Mouse (Mus musculus) limb, embryonic 10.5 days (tissue): ENCODE measurements at regions not wholly inside any gene's neighbourhood (a gene's known extent, or its start where the extent isn't known, plus 50 kb on each side); places are given as distances from the start of the nearest gene placed in this dataset.

Source experiments
- DNase-seq: peaks from one replicate; pipeline ENCODE4 v3.0.0-alpha.2; 2017; ENCODE audit warnings: low spot score
- H3K27ac ChIP-seq: fragments of 300-500 bp; sonication (generic); 2 replicates; pipeline ENCODE4 v1.5.1; 2016; ENCODE audit warnings: mild to moderate bottlenecking
- H3K27me3 ChIP-seq: fragments of 300-500 bp; sonication (generic); 2 replicates; pipeline ENCODE4 v1.6.1; 2016; ENCODE audit warnings: low read depth, mild to moderate bottlenecking; ENCODE audit not compliant: poor library complexity, severe bottlenecking
- H3K36me3 ChIP-seq: fragments of 300-500 bp; sonication (generic); 2 replicates; pipeline ENCODE4 v1.6.1; 2016; ENCODE audit warnings: mild to moderate bottlenecking, moderate library complexity
- H3K4me1 ChIP-seq: fragments of 300-500 bp; sonication (generic); 2 replicates; pipeline ENCODE4 v1.6.1; 2016
- H3K4me3 ChIP-seq: fragments of 300-500 bp; sonication (generic); 2 replicates; pipeline ENCODE4 v1.5.1; 2016; ENCODE audit warnings: mild to moderate bottlenecking, moderate library complexity
- H3K9me3 ChIP-seq: fragments of 300-500 bp; sonication (generic); replicated peaks from 2 replicates; pipeline ENCODE4 v1.6.1; 2016; ENCODE audit warnings: mild to moderate bottlenecking
- WGBS: fragments of 180-500 bp; shearing (Covaris S2); methylation state at CpG from one replicate; pipeline ENCODE4 v1.1.7; 2016; 5-methylcytosine and 5-hydroxymethylcytosine counted together

DNA sequence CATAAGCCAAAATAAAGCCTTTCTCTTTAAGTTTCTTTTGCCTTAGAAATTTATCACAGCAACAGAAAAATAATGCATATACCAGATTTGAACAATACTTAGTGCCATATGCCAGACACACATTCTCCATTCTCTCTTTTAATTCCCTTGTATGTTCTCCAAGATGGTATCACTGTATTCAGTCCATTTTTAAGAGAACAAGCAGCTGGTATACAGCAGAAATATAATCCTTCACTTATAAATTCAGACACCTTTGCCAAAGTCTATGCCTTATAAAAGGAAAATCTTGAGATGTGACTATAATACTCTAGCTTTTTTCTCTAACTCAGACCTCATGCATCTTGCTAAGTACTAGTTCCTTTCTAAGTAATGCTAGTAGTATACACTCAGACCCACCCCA lies 324.4 kb upstream of the Rag2 start:
- no peaks in the 10 kb centered on the region for H3K9me3 ChIP-seq
- no peak overlapping the region for H3K27ac ChIP-seq
- no peaks in the 10 kb centered on the region for H3K27me3 ChIP-seq
- no peak overlapping the region for H3K4me3 ChIP-seq
- H3K4me1 ChIP-seq, result no peaks in the 10 kb centered on the region
- no peak for DNase-seq
- H3K36me3 ChIP-seq, result no peaks in the 10 kb centered on the region

- WGBS, result 85% methylated on average over 3 of the region's 3 CpGs
- Histone ChIP-seq H3K36me3 (no peaks in the 10 kb centered on the region), H3K4me3 (no peak overlapping the region), H3K27ac (no peak overlapping the region), H3K27me3 (no peaks in the 10 kb centered on the region), H3K9me3 (no peaks in the 10 kb centered on the region), H3K4me1 (no peaks in the 10 kb centered on the region)
- DNase-seq, result no peak
Observed at GRCm38 (mm10) chr2:101321286-101321914, 303.1 kb upstream of the Rag2 start.

DNA sequence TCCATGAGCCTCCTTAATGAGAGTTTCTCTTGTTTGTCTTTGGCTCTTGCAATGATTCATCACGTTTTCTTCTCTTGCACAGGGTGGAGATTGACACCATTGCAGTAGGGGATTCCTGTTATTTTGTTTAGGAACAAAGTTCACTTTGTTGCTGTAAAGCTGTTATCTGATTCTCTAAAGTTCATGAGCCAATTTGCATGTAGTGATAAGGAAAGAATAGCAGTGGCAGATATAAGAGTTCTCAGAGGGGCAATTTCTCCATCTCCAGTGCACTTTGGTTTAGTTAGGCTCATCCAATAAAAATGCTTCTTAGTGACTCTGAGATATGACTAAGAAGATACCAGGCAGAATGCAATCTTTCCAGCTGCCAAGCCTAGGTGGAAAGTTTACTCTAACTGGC lies 267.8 kb upstream of the Rag2 start:
- 42% methylated on average over 1 of the region's 1 CpGs for WGBS
- DNase-seq, result no peak
- H3K36me3 ChIP-seq, result no peaks in the 10 kb centered on the region
- H3K4me3 ChIP-seq, result no peak overlapping the region
- no peaks in the 10 kb centered on the region for H3K4me1 ChIP-seq
- H3K27ac ChIP-seq, result no peak overlapping the region
- H3K9me3 ChIP-seq, result no peaks in the 10 kb centered on the region
- H3K27me3 ChIP-seq, result no peaks in the 10 kb centered on the region

DNA sequence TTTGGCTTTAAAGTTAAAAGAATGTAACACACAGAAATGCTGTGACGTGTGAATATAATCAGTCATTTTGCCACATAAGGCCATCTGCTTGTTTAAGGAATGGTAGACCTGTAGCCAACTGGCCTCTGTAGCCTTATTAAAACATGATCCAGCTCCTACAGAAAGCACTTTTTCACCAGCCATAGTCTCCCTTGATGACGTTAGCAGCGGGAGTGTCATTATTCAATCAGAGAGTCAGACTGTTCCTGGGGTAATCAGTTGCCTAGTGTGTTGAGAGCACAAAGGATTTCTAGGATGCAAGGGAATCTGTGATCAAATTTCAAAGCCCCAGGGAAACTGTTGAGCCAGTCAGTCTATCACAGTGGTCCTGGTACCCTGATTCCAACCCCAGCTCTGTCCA lies 260.3 kb upstream of the Rag2 start:
- H3K4me3 ChIP-seq, result no peak overlapping the region
- WGBS, result 46% methylated on average over 3 of the region's 3 CpGs
- DNase-seq, result no peak

DNA sequence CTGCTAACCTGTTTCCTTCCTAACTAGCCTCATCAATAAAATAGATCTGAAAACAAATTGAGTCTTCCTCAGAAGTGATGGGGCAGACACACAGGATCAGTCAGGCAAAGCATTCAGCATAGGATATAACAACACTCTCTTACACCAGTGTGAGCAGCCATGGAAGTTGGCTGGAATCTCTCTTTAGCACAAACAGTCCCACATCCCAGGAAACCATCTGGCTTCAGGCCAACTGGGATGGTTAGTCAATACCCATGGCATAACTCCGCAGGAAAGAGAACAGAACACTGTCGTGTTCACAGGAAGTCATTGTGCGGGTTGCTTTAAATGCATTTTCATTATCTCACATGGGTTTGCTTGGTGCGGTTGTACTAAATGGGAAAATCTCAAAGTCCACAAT lies 256.2 kb upstream of the Rag2 start:
- no peak for DNase-seq
- H3K4me1 ChIP-seq, result no peaks in the 10 kb centered on the region
- 91% methylated on average over 4 of the region's 4 CpGs for WGBS
- no peak overlapping the region for H3K27ac ChIP-seq
- no peaks in the 10 kb centered on the region for H3K36me3 ChIP-seq
- H3K4me3 ChIP-seq, result no peak overlapping the region
- no peaks in the 10 kb centered on the region for H3K27me3 ChIP-seq
- no peaks in the 10 kb centered on the region for H3K9me3 ChIP-seq

More for the DNA sequence above, 260.3 kb upstream of the Rag2 start:
- Histone ChIP-seq H3K27me3 (no peaks in the 10 kb centered on the region), H3K9me3 (no peaks in the 10 kb centered on the region), H3K4me1 (no peaks in the 10 kb centered on the region), H3K27ac (no peak overlapping the region), H3K36me3 (no peaks in the 10 kb centered on the region)

DNA sequence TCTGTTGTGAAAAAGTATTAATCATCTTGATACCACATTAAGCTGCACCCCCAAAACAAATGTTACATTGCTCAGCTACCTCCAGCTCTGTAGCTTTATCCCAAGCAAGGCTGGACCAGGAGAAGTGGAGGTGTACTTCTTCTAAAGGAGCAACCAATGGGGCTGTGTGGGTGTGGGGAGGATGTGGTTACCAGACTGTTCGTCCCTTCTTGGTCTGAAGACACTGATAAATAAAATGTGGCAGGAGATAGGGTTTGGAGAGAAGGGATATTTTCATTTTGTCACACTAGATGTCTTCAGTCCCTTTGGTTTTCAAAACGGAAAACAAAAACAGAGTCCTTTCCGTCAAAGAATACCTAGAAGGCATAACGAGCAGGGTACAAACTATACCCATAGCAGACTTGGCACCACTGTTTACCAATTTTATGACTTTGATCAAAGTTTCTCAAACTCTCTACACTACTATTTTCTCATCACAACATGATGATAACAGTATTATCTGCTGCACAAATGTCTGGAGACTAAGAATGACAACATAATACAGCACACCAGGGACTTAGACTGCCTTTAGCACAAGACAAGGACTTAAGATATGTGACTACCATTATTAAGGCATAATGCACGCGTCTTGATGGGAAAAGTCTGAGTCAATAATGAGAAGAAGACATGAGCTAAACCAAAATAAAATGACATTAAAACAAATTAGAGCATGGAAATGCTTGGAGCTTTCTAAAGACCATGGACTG lies 253.4 kb upstream of the Rag2 start:
- WGBS, result 90% methylated on average over 6 of the region's 6 CpGs
- no peak overlapping the region for H3K27ac ChIP-seq
- no peaks in the 10 kb centered on the region for H3K27me3 ChIP-seq
- DNase-seq, result no peak
- H3K36me3 ChIP-seq, result no peaks in the 10 kb centered on the region
- no peaks in the 10 kb centered on the region for H3K4me1 ChIP-seq
- H3K9me3 ChIP-seq, result no peaks in the 10 kb centered on the region
- H3K4me3 ChIP-seq, result no peak overlapping the region

DNA sequence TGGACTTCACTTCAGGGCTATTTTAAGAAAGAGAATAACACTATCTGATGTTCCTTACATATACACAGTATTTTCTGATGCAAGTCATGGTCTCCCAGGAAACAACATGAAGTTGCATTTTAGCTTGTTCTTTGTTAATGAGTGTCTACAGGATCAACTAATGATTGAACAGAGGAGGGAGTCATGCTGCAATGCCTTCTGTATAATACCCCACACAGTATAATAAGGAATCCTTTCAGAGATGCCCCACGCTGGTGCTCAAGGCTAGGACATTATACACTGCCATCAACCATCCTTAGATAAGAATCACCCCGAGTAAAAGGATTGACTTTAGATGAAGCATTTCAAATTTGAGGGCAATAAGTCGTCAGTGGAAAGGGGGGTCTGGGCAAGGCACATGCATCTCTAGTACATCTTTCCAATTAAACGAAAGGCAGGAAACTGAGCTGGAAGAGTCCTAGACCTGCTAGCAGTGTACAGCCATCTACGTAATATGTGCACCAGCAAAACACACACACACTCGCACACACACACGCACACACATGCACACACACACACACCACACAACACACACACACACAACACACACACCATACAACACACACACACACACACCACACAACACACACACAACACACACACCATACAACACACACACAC lies 252.6 kb upstream of the Rag2 start:
- 88% methylated on average over 7 of the region's 7 CpGs for WGBS

GRCm38 (mm10) chr2:101380595-101380994 lies 243.9 kb upstream of the Rag2 start:
- Histone ChIP-seq H3K4me1 (no peaks in the 10 kb centered on the region), H3K27ac (no peak overlapping the region), H3K36me3 (no peaks in the 10 kb centered on the region), H3K4me3 (no peak overlapping the region), H3K9me3 (no peaks in the 10 kb centered on the region), H3K27me3 (no peaks in the 10 kb centered on the region)
- no peak for DNase-seq
- 79% methylated on average over 6 of the region's 6 CpGs for WGBS

More for the DNA sequence above, 252.6 kb upstream of the Rag2 start:
- DNase-seq, result no peak
- Histone ChIP-seq H3K4me3 (no peak overlapping the region), H3K27ac (no peak overlapping the region), H3K27me3 (no peaks in the 10 kb centered on the region), H3K36me3 (no peaks in the 10 kb centered on the region), H3K4me1 (no peaks in the 10 kb centered on the region), H3K9me3 (no peaks in the 10 kb centered on the region)

- Histone ChIP-seq H3K27ac (no peak overlapping the region), H3K4me3 (no peak overlapping the region), H3K9me3 (no peaks in the 10 kb centered on the region), H3K36me3 (no peaks in the 10 kb centered on the region), H3K4me1 (no peaks in the 10 kb centered on the region), H3K27me3 (no peaks in the 10 kb centered on the region)
- WGBS, result 89% methylated on average over 1 of the region's 1 CpGs
- DNase-seq, result no peak
Observed at GRCm38 (mm10) chr2:101415002-101415401, 209.5 kb upstream of the Rag2 start.

DNA sequence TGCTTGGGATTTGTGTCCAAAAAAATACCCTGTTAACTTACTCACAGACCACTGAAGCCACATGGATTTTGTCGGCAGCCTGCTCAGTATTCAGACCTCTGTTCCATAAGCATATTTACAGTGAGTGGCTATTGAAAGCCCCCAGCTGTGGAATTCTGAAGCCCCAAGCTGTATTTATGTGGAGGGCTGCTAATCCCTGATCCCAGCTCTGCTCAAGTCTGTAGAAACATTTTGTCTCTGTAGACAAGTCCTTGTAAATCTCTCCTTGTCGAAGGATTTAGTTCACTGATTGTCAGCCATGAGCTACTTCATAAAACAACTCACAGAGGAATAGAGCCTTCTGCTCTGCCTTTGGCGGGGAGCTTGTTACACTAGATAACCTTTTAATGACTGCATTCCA lies 207.8 kb upstream of the Rag2 start:
- DNase-seq, result no peak
- WGBS, result 84% methylated on average over 3 of the region's 3 CpGs

GRCm38 (mm10) chr2:101433141-101433895 lies 191.2 kb upstream of the Rag2 start:
- no peaks in the 10 kb centered on the region for H3K4me1 ChIP-seq
- DNase-seq, result no peak
- WGBS, result 78% methylated on average over 8 of the region's 8 CpGs

More for the DNA sequence above, 207.8 kb upstream of the Rag2 start:
- Histone ChIP-seq H3K36me3 (no peaks in the 10 kb centered on the region), H3K4me3 (no peak overlapping the region), H3K9me3 (no peaks in the 10 kb centered on the region), H3K4me1 (no peaks in the 10 kb centered on the region), H3K27me3 (no peaks in the 10 kb centered on the region), H3K27ac (no peak overlapping the region)

GRCm38 (mm10) chr2:101440231-101440630 lies 184.3 kb upstream of the Rag2 start:
- 75% methylated on average over 5 of the region's 5 CpGs for WGBS

More at GRCm38 (mm10) chr2:101433141-101433895, 191.2 kb upstream of the Rag2 start:
- Histone ChIP-seq H3K4me3 (no peak overlapping the region), H3K36me3 (no peaks in the 10 kb centered on the region), H3K27me3 (no peaks in the 10 kb centered on the region), H3K9me3 (no peaks in the 10 kb centered on the region), H3K27ac (no peak overlapping the region)

More at GRCm38 (mm10) chr2:101440231-101440630, 184.3 kb upstream of the Rag2 start:
- Histone ChIP-seq H3K36me3 (no peaks in the 10 kb centered on the region), H3K9me3 (no peaks in the 10 kb centered on the region), H3K27ac (no peak overlapping the region), H3K27me3 (no peaks in the 10 kb centered on the region), H3K4me3 (no peak overlapping the region), H3K4me1 (no peaks in the 10 kb centered on the region)
- no peak for DNase-seq
